Mouse (Mus musculus) CH12.LX (cell line): ENCODE results near the gene Nid1. TPM values are rescaled to one million over a fixed set of nuclear protein-coding genes. Genes with fewer than 3 reads are reported as not detected.

Source experiments
- DNase-seq: peaks from one replicate; pipeline ENCODE4 v3.0.0-alpha.2; 2013; ENCODE audit errors: extremely low read depth
- H3K27ac ChIP-seq: 2 replicates; pipeline ENCODE4 v1.5.1; 2012; ENCODE audit warnings: low read depth, mild to moderate bottlenecking, control low read depth, moderate library complexity; ENCODE audit not compliant: insufficient read depth
- H3K27me3 ChIP-seq: replicated peaks from 2 replicates; pipeline ENCODE3; 2012; ENCODE audit warnings: inconsistent platforms
- H3K36me3 ChIP-seq, 2 experiments: replicated peaks in 1 of 2; 2 replicates each; pipeline versions ENCODE3 to v1.6.1; 2012; ENCODE audit warnings: inconsistent platforms in 1 of 2, low read length in 1 of 2, mild to moderate bottlenecking in 1 of 2, mixed read lengths in 1 of 2, moderate library complexity in 1 of 2; ENCODE audit not compliant: control insufficient read depth in 1 of 2, insufficient read depth in 1 of 2
- H3K4me1 ChIP-seq, 2 experiments: 2 replicates each; pipeline ENCODE4 v1.6.1; 2012; ENCODE audit warnings: inconsistent platforms in 1 of 2, moderate library complexity in 1 of 2; ENCODE audit not compliant: insufficient read depth in 2 of 2, control insufficient read depth in 1 of 2
- H3K4me2 ChIP-seq: 2 replicates; pipeline ENCODE4 v1.6.1; 2012; ENCODE audit warnings: low read depth, mild to moderate bottlenecking, control low read depth; ENCODE audit not compliant: poor library complexity, insufficient read depth, severe bottlenecking
- H3K4me3 ChIP-seq, 3 experiments: fragments of 150-350 bp in 1 of 3; sonication (generic) in 1 of 3; replicated peaks in 1 of 3; 2 replicates each; pipeline versions ENCODE3 to v1.5.1; 2011 to 2012; ENCODE audit warnings: low read depth in 2 of 3, low read length in 2 of 3, mild to moderate bottlenecking in 2 of 3, moderate library complexity in 2 of 3, control low read depth in 1 of 3, improper control_type of control experiment in 1 of 3, inconsistent platforms in 1 of 3, mixed read lengths in 1 of 3; ENCODE audit not compliant: poor library complexity in 1 of 3
- H3K79me2 ChIP-seq: replicated peaks from 2 replicates; pipeline ENCODE4 v1.6.1; 2012; ENCODE audit warnings: mild to moderate bottlenecking, moderate library complexity; ENCODE audit not compliant: control insufficient read depth, poor library complexity, insufficient read depth, severe bottlenecking; ENCODE audit errors: extremely low read depth
- H3K9ac ChIP-seq: 2 replicates; pipeline ENCODE4 v1.6.1; 2012; ENCODE audit warnings: low read depth, mild to moderate bottlenecking, control low read depth, moderate library complexity; ENCODE audit not compliant: insufficient read depth
- H3K9me3 ChIP-seq: replicated peaks from 2 replicates; pipeline ENCODE3; 2012; ENCODE audit warnings: low read length, inconsistent platforms, mixed read lengths
- BHLHE40 ChIP-seq: IDR thresholded peaks from 2 replicates; pipeline ENCODE4 v1.6.1; 2011; ENCODE audit warnings: mild to moderate bottlenecking, low read depth, low read length, improper control_type of control experiment
- CTCF ChIP-seq, 2 experiments: IDR thresholded peaks in 1 of 2; conservative IDR thresholded peaks in 1 of 2; 2 replicates each; pipeline ENCODE4 v1.5.1; 2011 to 2012; ENCODE audit warnings: low read depth in 2 of 2, low read length in 2 of 2, improper control_type of control experiment in 1 of 2, inconsistent platforms in 1 of 2, mild to moderate bottlenecking in 1 of 2, moderate library complexity in 1 of 2
- E2F4 ChIP-seq: IDR thresholded peaks from 2 replicates; pipeline ENCODE4 v1.6.1; 2011; ENCODE audit warnings: low read depth, low read length, improper control_type of control experiment; ENCODE audit not compliant: insufficient replicate concordance
- EP300 ChIP-seq: IDR thresholded peaks from 2 replicates; pipeline ENCODE4 v1.6.1; 2011; ENCODE audit warnings: low read length, improper control_type of control experiment
- ETS1 ChIP-seq: conservative IDR thresholded peaks from 2 replicates; pipeline ENCODE4 v1.6.1; 2012; ENCODE audit warnings: low read depth, mild to moderate bottlenecking, inconsistent platforms, low read length, improper control_type of control experiment, moderate library complexity
- GABPA ChIP-seq: IDR thresholded peaks from 2 replicates; pipeline ENCODE4 v1.6.1; 2012; ENCODE audit warnings: low read depth, low read length, improper control_type of control experiment, inconsistent platforms; ENCODE audit not compliant: insufficient replicate concordance
- IRF4 ChIP-seq: IDR thresholded peaks from 2 replicates; pipeline ENCODE4 v1.6.1; 2014; ENCODE audit warnings: low read depth, mild to moderate bottlenecking, inconsistent platforms, low read length, improper control_type of control experiment
- JUND ChIP-seq: conservative IDR thresholded peaks from 2 replicates; pipeline ENCODE4 v1.6.1; 2011; ENCODE audit warnings: low read depth, low read length, improper control_type of control experiment
- KAT2A ChIP-seq: IDR thresholded peaks from 2 replicates; pipeline ENCODE4 v1.6.1; 2012; ENCODE audit warnings: low read length, improper control_type of control experiment, inconsistent platforms; ENCODE audit not compliant: insufficient replicate concordance
- MAX ChIP-seq: IDR thresholded peaks from 2 replicates; pipeline ENCODE4 v1.6.1; 2011; ENCODE audit warnings: low read length, improper control_type of control experiment
- MAZ ChIP-seq: IDR thresholded peaks from 2 replicates; pipeline ENCODE4 v1.6.1; 2012; ENCODE audit warnings: low read depth, mild to moderate bottlenecking, inconsistent platforms, low read length, improper control_type of control experiment, moderate library complexity
- MEF2A ChIP-seq: IDR thresholded peaks from 2 replicates; pipeline ENCODE4 v1.6.1; 2014; ENCODE audit warnings: low read depth, mild to moderate bottlenecking, inconsistent platforms, low read length, improper control_type of control experiment, borderline replicate concordance
- MYC ChIP-seq: IDR thresholded peaks from 2 replicates; pipeline ENCODE4 v1.6.1; 2011; ENCODE audit warnings: low read depth, mild to moderate bottlenecking, improper control_type of control experiment, low read length
- POLR2A ChIP-seq: IDR thresholded peaks from 2 replicates; pipeline ENCODE4 v1.6.1; 2011; ENCODE audit warnings: low read depth, mild to moderate bottlenecking, improper control_type of control experiment, low read length
- POLR2AphosphoS2 ChIP-seq: IDR thresholded peaks from 2 replicates; pipeline ENCODE4 v1.6.1; 2011; ENCODE audit warnings: low read depth, low read length, improper control_type of control experiment
- RCOR1 ChIP-seq: conservative IDR thresholded peaks from 2 replicates; pipeline ENCODE4 v1.6.1; 2012; ENCODE audit warnings: low read depth, mild to moderate bottlenecking, inconsistent platforms, low read length, improper control_type of control experiment
- SIN3A ChIP-seq: IDR thresholded peaks from 2 replicates; pipeline ENCODE4 v1.6.1; 2012; ENCODE audit warnings: low read length, improper control_type of control experiment, inconsistent platforms
- SMC3 ChIP-seq: IDR thresholded peaks from 2 replicates; pipeline ENCODE4 v1.6.1; 2011; ENCODE audit warnings: low read depth, low read length, improper control_type of control experiment
- TBP ChIP-seq: conservative IDR thresholded peaks from 2 replicates; pipeline ENCODE4 v1.6.1; 2011; ENCODE audit warnings: low read depth, low read length, improper control_type of control experiment
- ZKSCAN1 ChIP-seq: IDR thresholded peaks from 2 replicates; pipeline ENCODE4 v1.6.1; 2012; ENCODE audit warnings: low read depth, inconsistent platforms, low read length, improper control_type of control experiment, borderline replicate concordance
- ZMIZ1 ChIP-seq: IDR thresholded peaks from 2 replicates; pipeline ENCODE4 v1.6.1; 2012; ENCODE audit warnings: low read depth, mild to moderate bottlenecking, inconsistent platforms, low read length, improper control_type of control experiment
- ZNF384 ChIP-seq: IDR thresholded peaks from 2 replicates; pipeline ENCODE4 v1.6.1; 2012; ENCODE audit warnings: low read depth, low read length, improper control_type of control experiment, inconsistent platforms
- dilution Hi-C: fragments of 300-500 bp; cut with MboI; formaldehyde crosslinking; loops from 2 replicates; pipeline ENCODE4 v1.14.3; 2020; ENCODE audit warnings: low sequenced_read_pairs; ENCODE audit not compliant: extremely low pct_unique_long_range_greater_than_20kb, extremely low pct_ligation_motif_present
- in situ Hi-C: fragments of 300-500 bp; cut with MboI; formaldehyde crosslinking; loops from 3 replicates; pipeline ENCODE4 v1.14.3; 2019; ENCODE audit warnings: low sequenced_read_pairs, low pct_ligation_motif_present, low pct_unique_long_range_greater_than_20kb, mixed read lengths
- polyA plus RNA-seq: library from polyadenylated mRNA; unstranded; fragments of >175 nt; gene quantifications from 2 replicates; pipeline ENCODE4 v1.2.1, GENCODE M21; 2012; ENCODE audit warnings: low read depth; ENCODE audit not compliant: insufficient read length
- total RNA-seq, 2 experiments: library from RNA; depleted of rRNA; stranded (reverse); fragments of 300-350 nt in 1 of 2; fragments of >200 nt in 1 of 2; gene quantifications; 2 replicates each; pipeline ENCODE4 v1.2.3; 2012 to 2014

Nid1 gene
- total and polyA plus RNA-seq, 3 experiments: 0.30 to 0.94 (median 0.38) TPM

- in situ Hi-C loops: loop anchor here (25.0 kb wide), 1 partner anchor 106 kb away; no protein-coding TSS in a partner anchor
- Histone ChIP-seq H3K9me3 (no peaks in the 10 kb centered on the region), H3K27ac (no peak overlapping the region), H3K36me3 (no peaks in the 10 kb centered on the region), H3K27me3 (no peaks in the 10 kb centered on the region), H3K9ac (no peak overlapping the region), H3K79me2 (no peaks in the 10 kb centered on the region), H3K4me1 (0 out of 4 replicates have a peak, but pooled peaks cover 0 to 3% of the 10 kb centered on the region in 2 experiments), H3K4me3 (no peak overlapping the region), H3K4me2 (no peak overlapping the region)
- DNase-seq: no peak
- dilution Hi-C loops: no loop called here
- TF ChIP-seq EP300 (no peak), MYC (no peak), IRF4 (no peak), ETS1 (no peak), SMC3 (no peak), E2F4 (no peak), ZKSCAN1 (no peak), POLR2AphosphoS2 (no peak), JUND (no peak), MEF2A (no peak), CTCF (conservative IDR thresholded peaks at IDR 0.05 in 1 of 2, IDR thresholded peaks at IDR 0.05 in 1 of 2; ENCODE audit: low read depth in 2 of 2, low read length in 2 of 2) (no peak), ZNF384 (no peak)
Measured at GRCm38 (mm10) chr13:13506556-13506955, 69.2 kb downstream of the Nid1 start.

GRCm38 (mm10) chr13:13514861-13515260 is 77.5 kb downstream of the Nid1 start:
- Histone ChIP-seq H3K9me3 (peaks cover 11% of the 10 kb centered on the region), H3K27ac (no peak overlapping the region), H3K4me1 (peaks cover 8 to 53% of the 10 kb centered on the region in 2 experiments), H3K79me2 (no peaks in the 10 kb centered on the region), H3K4me2 (no peak overlapping the region), H3K4me3 (no peak overlapping the region), H3K36me3 (no peaks in the 10 kb centered on the region), H3K9ac (no peak overlapping the region), H3K27me3 (no peaks in the 10 kb centered on the region)
- TF ChIP-seq CTCF (conservative IDR thresholded peaks at IDR 0.05 in 1 of 2, IDR thresholded peaks at IDR 0.05 in 1 of 2; ENCODE audit: low read depth in 2 of 2, low read length in 2 of 2) (no peak), MAX (no peak), SIN3A (no peak), ZMIZ1 (no peak), MAZ (no peak), MYC (no peak), KAT2A (no peak), BHLHE40 (no peak), TBP (no peak), POLR2AphosphoS2 (no peak), ETS1 (no peak), RCOR1 (no peak), POLR2A (no peak), GABPA (no peak)
- in situ Hi-C loops (loop anchor here (5.0 to 25.0 kb wide), 2 partner anchors 97 to 352 kb away; no protein-coding TSS in a partner anchor), dilution Hi-C loops (no loop called here)
- no peak for DNase-seq
